Mouse (Mus musculus) limb, embryonic 14.5 days (tissue): Measurements from ENCODE around the gene Arhgef28. TPM values are rescaled to one million over a fixed set of nuclear protein-coding genes. Genes with fewer than 3 reads are reported as not detected.

Source experiments
- ATAC-seq: fragments of 200-750 bp; cut with Nextera tagmentation; 2 replicates; pipeline ENCODE4 v1.8.0; 2017; ENCODE audit warnings: low read depth, moderate number of reproducible peaks, moderate TSS enrichment; ENCODE audit not compliant: low FRiP score
- DNase-seq: peaks from one replicate; pipeline ENCODE4 v3.0.0-alpha.2; 2015; ENCODE audit warnings: low spot score
- H3K27ac ChIP-seq: fragments of 300-500 bp; sonication (generic); replicated peaks from 2 replicates; pipeline ENCODE4 v1.5.1; 2014; ENCODE audit warnings: low read depth, mild to moderate bottlenecking, low read length, moderate library complexity, mixed read lengths
- H3K27me3 ChIP-seq: fragments of 300-500 bp; sonication (generic); 2 replicates; pipeline ENCODE4 v1.6.1; 2014; ENCODE audit warnings: low read length, mixed read lengths; ENCODE audit not compliant: control insufficient read depth, insufficient read depth
- H3K36me3 ChIP-seq: fragments of 300-500 bp; sonication (generic); 2 replicates; pipeline ENCODE4 v1.6.1; 2014; ENCODE audit warnings: mild to moderate bottlenecking, low read length, moderate library complexity, mixed read lengths; ENCODE audit not compliant: control insufficient read depth, insufficient read depth
- H3K4me1 ChIP-seq: fragments of 300-500 bp; sonication (generic); 2 replicates; pipeline ENCODE4 v1.6.1; 2014; ENCODE audit warnings: antibody characterized with exemption, low read length, mixed read lengths; ENCODE audit not compliant: control insufficient read depth, insufficient read depth
- H3K4me2 ChIP-seq: fragments of 300-500 bp; sonication (generic); replicated peaks from 2 replicates; pipeline ENCODE4 v1.6.1; 2014; ENCODE audit warnings: low read depth, mild to moderate bottlenecking, low read length, moderate library complexity; ENCODE audit not compliant: severe bottlenecking
- H3K4me3 ChIP-seq: fragments of 300-500 bp; sonication (generic); replicated peaks from 2 replicates; pipeline ENCODE4 v1.5.1; 2014; ENCODE audit warnings: low read length
- H3K9ac ChIP-seq: fragments of 300-500 bp; sonication (generic); 2 replicates; pipeline ENCODE4 v1.6.1; 2014; ENCODE audit warnings: mild to moderate bottlenecking, low read depth, low read length, moderate library complexity; ENCODE audit not compliant: severe bottlenecking
- H3K9me3 ChIP-seq: fragments of 300-500 bp; sonication (generic); 2 replicates; pipeline ENCODE4 v1.6.1; 2016; ENCODE audit warnings: low read length; ENCODE audit not compliant: control insufficient read depth
- POLR2A ChIP-seq: fragments of 200-500 bp; IDR thresholded peaks from 2 replicates; pipeline ENCODE4 v1.8.0; 2012; ENCODE audit warnings: inconsistent platforms, mild to moderate bottlenecking, moderate library complexity, borderline replicate concordance; ENCODE audit not compliant: insufficient read depth, insufficient read length; ENCODE audit errors: extremely low read depth
- WGBS: fragments of 180-500 bp; shearing (Covaris S2); extraction: QIAGEN DNeasy Blood & Tissue Kit; methylation state at CpG from one replicate; pipeline ENCODE4 v1.1.7; 2014; 5-methylcytosine and 5-hydroxymethylcytosine counted together
- polyA plus RNA-seq, 2 experiments: library from polyadenylated mRNA; depleted of rRNA in 1 of 2; stranded (reverse) in 1 of 2; unstranded in 1 of 2; fragments of >200 nt; fragmentation: Nextera tagmentation in 1 of 2; extraction: Ambion mirVana in 1 of 2; gene quantifications; 2 replicates each; pipeline versions ENCODE4 v1.2.1 to v1.2.3; 2012 to 2014

Gene Arhgef28
- polyA plus RNA-seq, 2 experiments = 8.1 to 12.9 TPM

GRCm38 (mm10) chr13:97948856-97949255, 257.4 kb downstream of the Arhgef28 start:
- TF ChIP-seq POLR2A = no peak
- no peak for ATAC-seq
- no peak for DNase-seq
- H3K4me1 ChIP-seq = no peaks in the 10 kb centered on the region
- peaks cover 46% of the 10 kb centered on the region for H3K36me3 ChIP-seq
- no peaks in the 10 kb centered on the region for H3K9me3 ChIP-seq
- no peak overlapping the region for H3K4me3 ChIP-seq
- H3K27me3 ChIP-seq = no peaks in the 10 kb centered on the region
- no peak overlapping the region for H3K4me2 ChIP-seq
- no peak overlapping the region for H3K27ac ChIP-seq
- no peak overlapping the region for H3K9ac ChIP-seq
- 95% methylated on average over 6 of the region's 6 CpGs for WGBS

- ATAC-seq (no peak), DNase-seq (no peak)
- H3K9ac ChIP-seq = no peak overlapping the region
- no peaks in the 10 kb centered on the region for H3K4me1 ChIP-seq
- no peak overlapping the region for H3K4me3 ChIP-seq
- H3K36me3 ChIP-seq = peaks cover 36% of the 10 kb centered on the region
- TF ChIP-seq POLR2A = no peak
- H3K27ac ChIP-seq = no peak overlapping the region
- no peak overlapping the region for H3K4me2 ChIP-seq
- no peaks in the 10 kb centered on the region for H3K9me3 ChIP-seq
- no peaks in the 10 kb centered on the region for H3K27me3 ChIP-seq
- WGBS = 74% methylated on average over 3 of the region's 3 CpGs
Observed at GRCm38 (mm10) chr13:97947598-97947997, 258.6 kb downstream of the Arhgef28 start.

DNA sequence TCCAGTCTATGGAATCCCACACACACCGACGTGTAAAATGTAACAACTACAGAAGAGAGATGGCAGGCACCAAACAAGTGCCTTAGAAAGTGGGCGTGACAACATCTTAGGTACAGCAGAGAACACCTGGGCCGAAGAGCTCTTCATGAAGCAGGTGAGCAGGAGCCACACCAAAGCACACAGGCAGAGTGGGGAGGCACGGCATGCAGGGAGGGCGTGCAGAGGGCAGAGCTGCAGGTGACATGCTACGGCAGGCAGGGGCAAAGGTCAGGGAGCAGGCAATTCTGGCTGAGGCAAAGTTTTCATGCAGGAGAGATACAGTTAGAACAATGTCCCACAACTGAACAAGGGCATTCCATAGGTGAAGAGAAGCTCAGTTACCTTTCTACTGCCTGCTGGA, 259.8 kb downstream of the Arhgef28 start:
- Histone ChIP-seq H3K27me3 (no peaks in the 10 kb centered on the region), H3K9ac (no peak overlapping the region), H3K27ac (no peak overlapping the region), H3K4me1 (peaks cover 5% of the 10 kb centered on the region; the same call in 1 of the 2 replicates), H3K36me3 (peaks cover 30% of the 10 kb centered on the region), H3K4me3 (no peak overlapping the region), H3K9me3 (no peaks in the 10 kb centered on the region), H3K4me2 (no peak overlapping the region)
- 78% methylated on average over 7 of the region's 7 CpGs for WGBS
- DNase-seq (no peak), ATAC-seq (no peak)
- no peak for TF ChIP-seq POLR2A

- no peaks in the 10 kb centered on the region for H3K27me3 ChIP-seq
- no peak overlapping the region for H3K4me3 ChIP-seq
- TF ChIP-seq POLR2A = no peak
- peaks cover 9% of the 10 kb centered on the region for H3K36me3 ChIP-seq
- no peak overlapping the region for H3K27ac ChIP-seq
- H3K4me2 ChIP-seq = no peak overlapping the region
- WGBS = 70% methylated on average over 13 of the region's 13 CpGs
- H3K9me3 ChIP-seq = no peaks in the 10 kb centered on the region
- H3K9ac ChIP-seq = no peak overlapping the region
- ATAC-seq = no peak
- DNase-seq = no peak
- H3K4me1 ChIP-seq = peaks cover 24% of the 10 kb centered on the region
Observed at GRCm38 (mm10) chr13:97941909-97942680, 264.1 kb downstream of the Arhgef28 start.

GRCm38 (mm10) chr13:97941099-97941498, 265.1 kb downstream of the Arhgef28 start:
- Histone ChIP-seq H3K9me3 (no peaks in the 10 kb centered on the region), H3K36me3 (peaks cover 9% of the 10 kb centered on the region), H3K27ac (no peak overlapping the region), H3K4me2 (no peak overlapping the region; the same call in 1 of the 2 replicates), H3K9ac (no peak overlapping the region), H3K27me3 (no peaks in the 10 kb centered on the region), H3K4me1 (peaks cover 24% of the 10 kb centered on the region), H3K4me3 (no peak overlapping the region)
- ATAC-seq = peak; percentile 24; the same call in 1 of the 2 replicates
- WGBS = 18% methylated on average over 6 of the region's 6 CpGs
- peak; percentile 39 for DNase-seq
- TF ChIP-seq POLR2A = no peak
